Mouse (Mus musculus) spleen, adult 2 months (tissue): ENCODE results near the gene Ms4a4c.

Experiments used
- CTCF ChIP-seq: fragments of 200-500 bp; IDR thresholded peaks from 2 replicates; pipeline ENCODE4 v1.5.1; 2011; ENCODE audit warnings: mild to moderate bottlenecking, inconsistent platforms; ENCODE audit not compliant: insufficient read depth, insufficient read length, insufficient replicate concordance; ENCODE audit errors: extremely low read depth
- POLR2A ChIP-seq: fragments of 200-500 bp; IDR thresholded peaks from 2 replicates; pipeline ENCODE4 v1.6.1; 2011; ENCODE audit warnings: low read depth, low read length, inconsistent platforms

DNA sequence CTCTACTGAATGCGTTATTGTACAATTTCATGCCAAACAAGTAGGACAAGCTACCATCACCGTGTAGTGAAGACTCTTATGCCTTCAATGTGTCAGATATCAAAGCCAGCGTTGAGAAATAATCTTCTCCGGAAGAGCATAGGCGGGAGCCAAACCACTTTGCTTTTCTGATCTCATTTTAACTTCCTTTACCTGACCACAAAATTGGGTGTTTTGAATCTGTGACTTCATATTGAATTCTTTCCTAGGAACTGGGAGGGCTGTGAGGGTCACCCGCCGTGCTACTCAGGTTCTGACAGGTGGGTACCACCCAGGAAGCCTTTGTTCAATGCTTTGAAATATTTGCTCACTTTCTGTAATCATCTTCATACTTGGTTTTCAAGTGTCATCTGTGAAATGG, 48.8 kb upstream of the Ms4a4c start:
- TF ChIP-seq CTCF: no peak
- no peak for TF ChIP-seq POLR2A
